Mouse (Mus musculus): ENCODE measurements around the gene Muc16. TPM values are rescaled to one million over a fixed set of nuclear protein-coding genes. Genes with fewer than 3 reads are reported as not detected.

Gene Muc16
- polyA plus RNA-seq, 1 experiment = not detected

GRCm38 (mm10) chr9:18468005-18468404, 206.3 kb downstream of the Muc16 start:
- Histone ChIP-seq H3K36me3 (replicated peaks; ENCODE audit: low read length) (no peaks in the 10 kb centered on the region), H3K4me1 (peaks cover 4% of the 10 kb centered on the region), H3K27me3 (replicated peaks) (no peaks in the 10 kb centered on the region), H3K9me3 (peaks cover 3% of the 10 kb centered on the region; the same call in 1 of the 2 replicates), H3K4me3 (replicated peaks) (no peak overlapping the region)
- no peak for TF ChIP-seq FLI1 (IDR thresholded peaks at IDR 0.05; ENCODE audit: low read length)
- no peak for TF ChIP-seq GATA1 (IDR thresholded peaks at IDR 0.05; ENCODE audit: borderline replicate concordance, low read length)

- TF ChIP-seq GATA1 (IDR thresholded peaks at IDR 0.05; ENCODE audit: borderline replicate concordance, low read length) (no peak), FLI1 (IDR thresholded peaks at IDR 0.05; ENCODE audit: low read length) (no peak)
- H3K36me3 ChIP-seq (replicated peaks; ENCODE audit: low read length) = no peaks in the 10 kb centered on the region
- no peaks in the 10 kb centered on the region for H3K27me3 ChIP-seq (replicated peaks)
These were observed 207.0 kb downstream of the Muc16 start for GRCm38 (mm10) chr9:18467350-18467749.

GRCm38 (mm10) chr9:18456520-18456919, 217.8 kb downstream of the Muc16 start:
- TF ChIP-seq GATA1 (IDR thresholded peaks at IDR 0.05; ENCODE audit: borderline replicate concordance, low read length) = no peak
- TF ChIP-seq FLI1 (IDR thresholded peaks at IDR 0.05; ENCODE audit: low read length) = no peak
- no peaks in the 10 kb centered on the region for H3K36me3 ChIP-seq (replicated peaks; ENCODE audit: low read length)
- peaks cover 6% of the 10 kb centered on the region for H3K9me3 ChIP-seq

More at GRCm38 (mm10) chr9:18467350-18467749, 207.0 kb downstream of the Muc16 start:
- Histone ChIP-seq H3K4me3 (replicated peaks) (no peak overlapping the region), H3K4me1 (no peaks in the 10 kb centered on the region), H3K9me3 (peaks cover 7% of the 10 kb centered on the region; the same call in 1 of the 2 replicates)

More at GRCm38 (mm10) chr9:18456520-18456919, 217.8 kb downstream of the Muc16 start:
- Histone ChIP-seq H3K4me1 (no peaks in the 10 kb centered on the region), H3K4me3 (replicated peaks) (no peak overlapping the region), H3K27me3 (replicated peaks) (no peaks in the 10 kb centered on the region)

Other genes with a start within 250 kb of the Muc16 start
- gene Mbd3l2, start 243.9 kb downstream of the Muc16 start, polyA plus RNA-seq (2012; ENCODE audit: insufficient read depth, low replicate concordance) = not detected in 2 replicates
- 0.20 TPM in 1 of 2 replicates, not detected in the other for gene Zfp558, start 196.3 kb downstream of the Muc16 start, polyA plus RNA-seq (2012; ENCODE audit: insufficient read depth, low replicate concordance)
- not detected in 2 replicates for gene Mbd3l1, start 196.2 kb downstream of the Muc16 start, polyA plus RNA-seq (2012; ENCODE audit: insufficient read depth, low replicate concordance)
- not detected in 2 replicates for gene Olfr24, start 89.5 kb upstream of the Muc16 start, polyA plus RNA-seq (2012; ENCODE audit: insufficient read depth, low replicate concordance)
- gene Olfr828, start 145.0 kb upstream of the Muc16 start, polyA plus RNA-seq (2012; ENCODE audit: insufficient read depth, low replicate concordance) = not detected in 2 replicates
- gene Olfr829, start 180.4 kb upstream of the Muc16 start, polyA plus RNA-seq (2012; ENCODE audit: insufficient read depth, low replicate concordance) = not detected in 2 replicates
- gene Olfr830, start 200.2 kb upstream of the Muc16 start, polyA plus RNA-seq (2012; ENCODE audit: insufficient read depth, low replicate concordance) = not detected in 2 replicates

Data from megakaryocyte, embryonic 14.5 days (primary cell).